Mouse (Mus musculus) liver, embryonic 14.5 days (tissue): ENCODE results near the gene Bend3.

Source experiments
- CTCF ChIP-seq: IDR thresholded peaks from 2 replicates; pipeline ENCODE4 v1.5.1; 2016; ENCODE audit warnings: antibody characterized with exemption, low read depth, control low read depth
- EP300 ChIP-seq: IDR thresholded peaks from 2 replicates; pipeline ENCODE4 v1.6.1; 2016; ENCODE audit warnings: antibody characterized with exemption, low read depth

- no peak for TF ChIP-seq CTCF
- TF ChIP-seq EP300: no peak
Measured at GRCm38 (mm10) chr10:43448656-43449055, 30.0 kb upstream of the Bend3 start.
